Mouse (Mus musculus): Measurements from ENCODE around the gene Il17rc. TPM values are rescaled to one million over a fixed set of nuclear protein-coding genes. Genes with fewer than 3 reads are reported as not detected.

Gene Il17rc
- polyA plus RNA-seq, 1 experiment from 2014 or later = 26.7 TPM

- H3K4me2 ChIP-seq = no peak overlapping the region
- ATAC-seq (ENCODE audit: insufficient read depth, low FRiP score, low read depth) = no peak
- 56% methylated on average over 18 of the region's 18 CpGs for WGBS
These were observed 9.5 kb downstream of the Il17rc start for GRCm38 (mm10) chr6:113480555-113481373.

DNA sequence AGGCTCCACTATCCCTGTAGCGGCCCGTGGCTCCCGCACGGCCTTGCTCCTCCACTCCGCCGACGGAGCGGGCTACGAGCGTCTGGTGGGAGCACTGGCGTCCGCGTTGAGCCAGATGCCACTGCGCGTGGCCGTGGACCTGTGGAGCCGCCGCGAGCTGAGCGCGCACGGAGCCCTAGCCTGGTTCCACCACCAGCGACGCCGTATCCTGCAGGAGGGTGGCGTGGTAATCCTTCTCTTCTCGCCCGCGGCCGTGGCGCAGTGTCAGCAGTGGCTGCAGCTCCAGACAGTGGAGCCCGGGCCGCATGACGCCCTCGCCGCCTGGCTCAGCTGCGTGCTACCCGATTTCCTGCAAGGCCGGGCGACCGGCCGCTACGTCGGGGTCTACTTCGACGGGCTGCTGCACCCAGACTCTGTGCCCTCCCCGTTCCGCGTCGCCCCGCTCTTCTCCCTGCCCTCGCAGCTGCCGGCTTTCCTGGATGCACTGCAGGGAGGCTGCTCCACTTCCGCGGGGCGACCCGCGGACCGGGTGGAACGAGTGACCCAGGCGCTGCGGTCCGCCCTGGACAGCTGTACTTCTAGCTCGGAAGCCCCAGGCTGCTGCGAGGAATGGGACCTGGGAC lies 11.4 kb downstream of the Il17rc start:
- peaks cover 15% of the 10 kb centered on the region for H3K4me1 ChIP-seq
- peak overlapping the region; percentile 44 for H3K9ac ChIP-seq
- peak; percentile 24 for ATAC-seq (ENCODE audit: insufficient read depth, low FRiP score, low read depth)
- H3K27me3 ChIP-seq (replicated peaks) = peaks cover 23% of the 10 kb centered on the region; the same call in 1 of the 2 replicates
- peak overlapping the region; percentile 89 for H3K4me2 ChIP-seq
- H3K9me3 ChIP-seq = no peaks in the 10 kb centered on the region
- H3K4me3 ChIP-seq (replicated peaks) = peak overlapping the region; percentile 55
- H3K36me3 ChIP-seq = no peaks in the 10 kb centered on the region
- WGBS = 2% methylated on average over 65 of the region's 65 CpGs
- peak overlapping the region; percentile 80 for H3K27ac ChIP-seq

More at GRCm38 (mm10) chr6:113480555-113481373, 9.5 kb downstream of the Il17rc start:
- H3K27me3 ChIP-seq (replicated peaks) = peaks cover 23% of the 10 kb centered on the region; the same call in 1 of the 2 replicates
- peaks cover 15% of the 10 kb centered on the region for H3K4me1 ChIP-seq
- no peak overlapping the region for H3K9ac ChIP-seq
- no peaks in the 10 kb centered on the region for H3K9me3 ChIP-seq
- peak overlapping the region; percentile 35; the same call in 1 of the 2 replicates for H3K27ac ChIP-seq
- H3K36me3 ChIP-seq = no peaks in the 10 kb centered on the region
- H3K4me3 ChIP-seq (replicated peaks) = no peak overlapping the region

GRCm38 (mm10) chr6:113483100-113483615 lies 11.9 kb downstream of the Il17rc start, which contains the start of gene Creld1:
Gene Creld1 (plus strand): TSS chr6:113483297.
- Histone ChIP-seq H3K27ac (peak within 1 kb of the TSS; percentile 80), H3K4me3 (replicated peaks) (peak within 1 kb of the TSS; percentile 55), H3K9ac (peak within 1 kb of the TSS; percentile 44), H3K9me3 (no peaks in the 10 kb centered on the region), H3K4me1 (peaks cover 15% of the 10 kb centered on the region), H3K4me2 (peak within 1 kb of the TSS; percentile 89), H3K36me3 (no peaks in the 10 kb centered on the region), H3K27me3 (replicated peaks) (peaks cover 23% of the 10 kb centered on the region; the same call in 1 of the 2 replicates)
- under 1% methylated on average over 26 of the region's 26 CpGs for WGBS
- ATAC-seq (ENCODE audit: insufficient read depth, low FRiP score, low read depth) = peak; percentile 96

- Histone ChIP-seq H3K36me3 (no peaks in the 10 kb centered on the region), H3K9ac (peak overlapping the region; percentile 35), H3K4me3 (replicated peaks) (peak overlapping the region; percentile 55), H3K27me3 (replicated peaks) (peaks cover 23% of the 10 kb centered on the region; the same call in 1 of the 2 replicates), H3K4me2 (peak overlapping the region; percentile 89), H3K4me1 (peaks cover 15% of the 10 kb centered on the region), H3K9me3 (no peaks in the 10 kb centered on the region), H3K27ac (peak overlapping the region; percentile 78)
- peak; percentile 20; the same call in 1 of the 2 replicates for ATAC-seq (ENCODE audit: insufficient read depth, low FRiP score, low read depth)
- 9% methylated on average over 10 of the region's 10 CpGs for WGBS
These were observed 12.5 kb downstream of the Il17rc start for GRCm38 (mm10) chr6:113483729-113484128.

GRCm38 (mm10) chr6:113487125-113487576 lies 15.9 kb downstream of the Il17rc start:
- Histone ChIP-seq H3K4me2 (no peak overlapping the region), H3K27me3 (replicated peaks) (peaks cover 6% of the 10 kb centered on the region; the same call in 1 of the 2 replicates), H3K4me1 (peaks cover 14% of the 10 kb centered on the region), H3K4me3 (replicated peaks) (no peak overlapping the region), H3K9me3 (no peaks in the 10 kb centered on the region), H3K9ac (no peak overlapping the region), H3K36me3 (no peaks in the 10 kb centered on the region; the same call in 1 of the 2 replicates), H3K27ac (no peak overlapping the region)
- ATAC-seq (ENCODE audit: insufficient read depth, low FRiP score, low read depth) = no peak
- 45% methylated on average over 7 of the region's 7 CpGs for WGBS

- H3K4me2 ChIP-seq = no peak overlapping the region
- H3K27me3 ChIP-seq (replicated peaks) = no peaks in the 10 kb centered on the region
- H3K27ac ChIP-seq = no peak overlapping the region
- no peaks in the 10 kb centered on the region; the same call in 1 of the 2 replicates for H3K36me3 ChIP-seq
- ATAC-seq (ENCODE audit: insufficient read depth, low FRiP score, low read depth) = no peak
- peaks cover 4% of the 10 kb centered on the region for H3K4me1 ChIP-seq
- H3K9me3 ChIP-seq = no peaks in the 10 kb centered on the region
- no peak overlapping the region for H3K4me3 ChIP-seq (replicated peaks)
- H3K9ac ChIP-seq = no peak overlapping the region
- 91% methylated on average over 14 of the region's 14 CpGs for WGBS
These were observed 18.2 kb downstream of the Il17rc start for GRCm38 (mm10) chr6:113489410-113489809.

GRCm38 (mm10) chr6:113492101-113492864 lies 21.1 kb downstream of the Il17rc start:
- no peak overlapping the region for H3K27ac ChIP-seq
- 78% methylated on average over 24 of the region's 24 CpGs for WGBS

GRCm38 (mm10) chr6:113494258-113494788 lies 23.1 kb downstream of the Il17rc start:
- Histone ChIP-seq H3K4me1 (peaks cover 15% of the 10 kb centered on the region), H3K4me2 (peak overlapping the region; percentile 78), H3K27ac (no peak overlapping the region), H3K27me3 (replicated peaks) (peaks cover 17% of the 10 kb centered on the region), H3K9me3 (no peaks in the 10 kb centered on the region), H3K9ac (peak overlapping the region; percentile 20; the same call in 1 of the 2 replicates), H3K4me3 (replicated peaks) (peak overlapping the region; percentile 43), H3K36me3 (no peaks in the 10 kb centered on the region; the same call in 1 of the 2 replicates)
- under 1% methylated on average over 54 of the region's 54 CpGs for WGBS
- peak; percentile 69 for ATAC-seq (ENCODE audit: insufficient read depth, low FRiP score, low read depth)

More at GRCm38 (mm10) chr6:113492101-113492864, 21.1 kb downstream of the Il17rc start:
- H3K4me2 ChIP-seq = no peak overlapping the region
- no peaks in the 10 kb centered on the region; the same call in 1 of the 2 replicates for H3K36me3 ChIP-seq
- no peak overlapping the region for H3K9ac ChIP-seq
- H3K4me1 ChIP-seq = peaks cover 15% of the 10 kb centered on the region
- no peak for ATAC-seq (ENCODE audit: insufficient read depth, low FRiP score, low read depth)
- no peak overlapping the region for H3K4me3 ChIP-seq (replicated peaks)
- peaks cover 17% of the 10 kb centered on the region for H3K27me3 ChIP-seq (replicated peaks)
- H3K9me3 ChIP-seq = no peaks in the 10 kb centered on the region

- H3K27ac ChIP-seq = no peak overlapping the region
- H3K36me3 ChIP-seq = no peaks in the 10 kb centered on the region; the same call in 1 of the 2 replicates
- no peaks in the 10 kb centered on the region for H3K9me3 ChIP-seq
- ATAC-seq (ENCODE audit: insufficient read depth, low FRiP score, low read depth) = no peak; the same call in 1 of the 2 replicates
- H3K9ac ChIP-seq = no peak overlapping the region
- WGBS = 39% methylated on average over 28 of the region's 28 CpGs
- peak overlapping the region; percentile 78 for H3K4me2 ChIP-seq
- H3K27me3 ChIP-seq (replicated peaks) = peaks cover 17% of the 10 kb centered on the region
- peaks cover 15% of the 10 kb centered on the region for H3K4me1 ChIP-seq
- peak overlapping the region; percentile 43 for H3K4me3 ChIP-seq (replicated peaks)
These were observed 23.9 kb downstream of the Il17rc start for GRCm38 (mm10) chr6:113495071-113495675.

- no peaks in the 10 kb centered on the region for H3K36me3 ChIP-seq
- no peak overlapping the region for H3K4me2 ChIP-seq
- ATAC-seq (ENCODE audit: insufficient read depth, low FRiP score, low read depth) = no peak
- peaks cover 35% of the 10 kb centered on the region for H3K27me3 ChIP-seq (replicated peaks)
- no peak overlapping the region for H3K9ac ChIP-seq
- no peak overlapping the region for H3K27ac ChIP-seq
- no peaks in the 10 kb centered on the region for H3K9me3 ChIP-seq
- H3K4me1 ChIP-seq = peaks cover 11% of the 10 kb centered on the region
- 71% methylated on average over 6 of the region's 6 CpGs for WGBS
- H3K4me3 ChIP-seq (replicated peaks) = no peak overlapping the region
These were observed 28.1 kb downstream of the Il17rc start for GRCm38 (mm10) chr6:113499346-113499745.
